Mouse (Mus musculus) monocyte, adult 5-6 weeks (primary cell): ENCODE data around the gene Adamts10. TPM values are rescaled to one million over a fixed set of nuclear protein-coding genes. Genes with fewer than 3 reads are reported as not detected.

ENCODE experiments used
- total RNA-seq: library from RNA; stranded (forward); fragments of 200-1000, 200-491, 200-594 nt; gene quantifications from 3 replicates; pipeline ENCODE4 v1.2.3, GENCODE M21; 2017

The Adamts10 gene
- total RNA-seq, 1 experiment from 2014 or later: 71.1 TPM

Other genes starting within 250 kb of the Adamts10 start
- 4.2 to 10.9 TPM (median 6.7 TPM) in 3 replicates for gene Zfp955b, start 234.7 kb upstream of the Adamts10 start, total RNA-seq
- 9.0 to 12.1 TPM (median 10.7 TPM) in 3 replicates for gene Zfp81, start 165.3 kb upstream of the Adamts10 start, total RNA-seq
- gene Zfp101, start 129.6 kb upstream of the Adamts10 start, total RNA-seq: 8.7 to 17.7 TPM (median 10.2 TPM) in 3 replicates
- 1.2 TPM in 1 of 3 replicates, not detected in the others for gene Actl9, start 91.3 kb upstream of the Adamts10 start, total RNA-seq
- 541 to 588 TPM (median 587 TPM) in 3 replicates for gene Myo1f, start 31.5 kb downstream of the Adamts10 start, total RNA-seq
- 7.8 to 17.3 TPM (median 8.7 TPM) in 3 replicates for gene Zfp414, start 104.9 kb downstream of the Adamts10 start, total RNA-seq
- 5.0 to 7.9 TPM in 2 of 3 replicates, not detected in the other for gene Pram1, start 113.9 kb downstream of the Adamts10 start, total RNA-seq
- 275 to 423 TPM (median 304 TPM) in 3 replicates for gene Hnrnpm, start 162.7 kb downstream of the Adamts10 start, total RNA-seq
- gene March2, start 194.5 kb downstream of the Adamts10 start, total RNA-seq: 55.4 to 90.5 TPM (median 74.7 TPM) in 3 replicates
- gene Rab11b, start 236.3 kb downstream of the Adamts10 start, total RNA-seq: 41.4 to 78.7 TPM (median 59.2 TPM) in 3 replicates